Mouse (Mus musculus) left cerebral cortex, adult 8-10 months (tissue): ENCODE data around the gene Lhfp. TPM values are rescaled to one million over a fixed set of nuclear protein-coding genes. Genes with fewer than 3 reads are reported as not detected.
"Not testable (repeated sequence)": the region's sequence is repeated elsewhere in the genome, so short reads cannot be mapped to it uniquely, and the experiment has no call there.

Experiments used
- DNase-seq, 2 experiments: peaks; one replicate each; pipeline ENCODE4 v3.0.0; 2022; ENCODE audit warnings: low spot score in 2 of 2
- total RNA-seq, 4 experiments: library from RNA; stranded (reverse); gene quantifications; 2 replicates each; pipeline ENCODE4 v1.2.4; 2022

Lhfp gene
- total RNA-seq, 4 experiments from 2014 or later = 22.4 to 26.7 (median 24.0) TPM

GRCm38 (mm10) chr3:53087156-53087805, 46.0 kb downstream of the Lhfp start:
- no peak for DNase-seq

DNA sequence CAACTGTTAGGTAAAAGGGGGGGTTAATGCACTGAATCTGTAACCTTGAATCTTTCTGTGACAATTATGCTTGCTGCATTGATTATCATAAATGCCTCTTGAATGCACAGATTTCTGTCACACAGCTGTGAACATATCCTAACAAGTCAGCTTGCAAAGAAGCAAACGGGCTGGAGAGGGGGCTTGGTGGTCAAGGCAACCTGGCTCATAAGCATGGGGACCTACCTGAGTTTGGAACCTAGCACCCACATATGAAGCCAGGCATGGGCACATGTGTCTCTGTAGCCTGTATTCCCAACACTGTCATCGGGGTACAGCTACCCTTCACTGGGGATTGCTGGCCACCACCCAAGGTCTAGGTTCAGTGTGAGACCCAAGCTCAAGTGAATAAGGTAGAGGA, 48.6 kb downstream of the Lhfp start:
- DNase-seq = no peak

GRCm38 (mm10) chr3:53100210-53100609, 58.9 kb downstream of the Lhfp start:
- no peak for DNase-seq

GRCm38 (mm10) chr3:53100803-53101202, 59.5 kb downstream of the Lhfp start:
- DNase-seq = no peak

DNA sequence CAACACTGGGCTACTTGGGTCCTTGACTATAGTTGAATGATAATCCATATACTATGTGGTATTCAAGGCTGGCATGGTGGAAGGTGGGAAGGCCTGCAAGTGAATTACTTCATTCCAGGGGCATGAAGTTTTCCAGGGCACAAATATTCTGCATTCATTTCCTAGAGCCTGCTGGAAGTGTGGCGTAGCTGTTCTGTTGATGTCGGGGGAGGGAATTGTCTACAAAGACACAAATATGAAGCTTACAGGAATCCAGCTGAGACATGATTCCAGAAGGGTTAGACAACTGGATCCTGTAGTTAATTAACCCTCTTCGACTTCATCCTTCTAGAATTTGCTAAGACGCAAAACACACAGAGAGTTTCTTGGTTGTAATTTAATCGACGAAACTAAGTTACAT, 60.4 kb downstream of the Lhfp start:
- no peak for DNase-seq

- DNase-seq = no peak
These were observed 60.9 kb downstream of the Lhfp start for GRCm38 (mm10) chr3:53102131-53102756.

DNA sequence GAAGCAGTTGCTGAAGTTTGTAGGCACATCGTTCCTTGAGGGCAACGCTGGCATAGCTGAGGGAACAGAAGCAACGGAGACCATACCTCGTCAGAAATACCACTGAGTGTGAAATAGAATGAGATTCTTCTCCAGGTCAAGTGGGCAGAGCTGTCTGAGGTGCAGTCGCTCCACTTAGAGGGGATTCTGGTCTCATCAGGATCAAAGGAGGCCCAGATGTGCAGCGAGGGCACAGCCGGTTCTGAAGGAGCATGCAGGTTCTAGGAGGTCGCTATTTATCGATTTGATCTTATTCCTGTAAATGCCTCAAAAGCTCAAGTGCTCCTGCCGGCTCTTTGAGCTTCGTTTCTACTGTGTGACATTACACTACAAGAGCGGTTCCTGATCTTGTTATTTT, 61.4 kb downstream of the Lhfp start:
- no peak for DNase-seq

DNA sequence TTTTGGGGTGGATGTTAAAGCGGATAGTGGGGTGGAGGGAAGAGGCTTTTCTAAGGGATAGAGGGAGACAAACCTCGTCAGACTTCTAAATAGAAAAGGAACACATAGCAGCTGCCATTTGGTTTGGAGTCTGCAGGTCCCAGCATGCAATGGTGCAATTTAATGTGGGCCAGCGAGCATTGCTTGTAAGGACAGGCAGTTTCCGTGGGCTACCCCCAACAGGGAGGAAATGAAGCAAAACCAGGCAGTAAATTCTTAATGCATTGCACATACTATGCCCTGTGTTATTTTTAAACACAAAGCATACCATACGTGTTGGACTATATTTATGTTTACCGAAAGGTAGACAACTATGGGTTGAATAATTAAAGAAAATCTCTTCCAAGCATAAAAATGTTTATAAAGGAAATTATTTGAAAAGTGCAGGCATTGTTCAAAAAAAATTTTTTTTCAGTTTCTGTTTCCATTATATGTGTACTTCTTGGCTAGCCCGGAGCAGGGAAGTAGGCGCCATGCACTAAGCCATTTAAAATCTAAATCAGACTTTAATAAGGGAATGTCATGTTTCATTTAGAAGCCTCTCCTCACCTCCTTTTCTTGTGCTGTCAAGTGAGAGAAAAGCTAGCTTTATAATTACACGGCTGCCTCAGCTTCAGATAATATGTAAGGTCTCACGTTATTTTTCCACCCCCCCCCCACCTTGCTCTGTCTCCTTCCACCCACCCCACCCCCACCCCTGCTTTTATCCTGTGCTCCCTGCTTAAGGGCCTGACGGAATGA, 67.5 kb downstream of the Lhfp start:
- no peak for DNase-seq

GRCm38 (mm10) chr3:53109879-53110278, 68.6 kb downstream of the Lhfp start:
- no peak for DNase-seq

DNA sequence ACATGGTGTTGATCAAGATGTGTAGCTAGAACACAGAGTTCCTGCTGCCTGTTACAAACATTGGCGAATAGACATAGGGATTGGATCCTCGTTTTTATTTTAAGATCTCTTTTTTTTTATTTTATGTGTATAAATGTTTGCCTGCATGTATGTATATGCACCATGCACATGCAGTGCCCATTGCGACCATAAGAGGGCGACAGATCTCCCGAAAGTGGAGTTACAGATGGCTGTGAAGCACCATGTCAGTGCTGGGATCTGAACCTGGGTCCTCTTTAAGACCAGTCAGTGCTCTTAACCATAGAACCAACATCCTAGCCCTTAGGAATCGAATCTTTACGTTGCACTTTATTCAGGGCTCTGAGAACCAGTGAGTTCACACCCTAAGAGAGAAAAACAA, 70.7 kb downstream of the Lhfp start:
- DNase-seq = no peak

GRCm38 (mm10) chr3:53118755-53119154, 77.4 kb downstream of the Lhfp start:
- not testable (repeated sequence) for DNase-seq

DNA sequence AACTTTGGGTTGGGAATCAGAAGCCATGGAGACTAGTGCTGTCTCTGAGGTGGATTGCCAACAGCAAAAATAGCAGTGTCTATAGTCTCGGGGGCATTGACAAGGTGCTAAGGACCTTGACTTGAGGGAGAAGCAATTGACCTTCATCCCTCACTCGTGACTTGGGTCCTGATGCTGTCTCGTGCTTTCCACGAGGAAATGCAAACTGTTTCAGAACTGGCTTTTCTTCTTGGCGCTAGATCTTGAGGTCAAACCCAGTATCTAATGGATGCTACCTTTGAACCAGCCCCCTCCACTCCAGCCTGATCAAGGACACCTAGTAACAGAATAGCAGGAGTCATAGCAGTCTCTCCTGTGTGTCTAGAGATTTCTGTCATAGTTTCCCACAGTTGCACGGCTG, 78.7 kb downstream of the Lhfp start:
- DNase-seq = no peak

GRCm38 (mm10) chr3:53125495-53125894, 84.2 kb downstream of the Lhfp start:
- DNase-seq = no peak

GRCm38 (mm10) chr3:53138785-53139184, 97.5 kb downstream of the Lhfp start:
- DNase-seq = no peak

- DNase-seq = no peak
These were observed 97.9 kb downstream of the Lhfp start for GRCm38 (mm10) chr3:53139205-53139604.

- no peak for DNase-seq
These were observed 98.3 kb downstream of the Lhfp start for GRCm38 (mm10) chr3:53139642-53140041.

- DNase-seq = no peak
These were observed 101.2 kb downstream of the Lhfp start for GRCm38 (mm10) chr3:53142528-53142927.

DNA sequence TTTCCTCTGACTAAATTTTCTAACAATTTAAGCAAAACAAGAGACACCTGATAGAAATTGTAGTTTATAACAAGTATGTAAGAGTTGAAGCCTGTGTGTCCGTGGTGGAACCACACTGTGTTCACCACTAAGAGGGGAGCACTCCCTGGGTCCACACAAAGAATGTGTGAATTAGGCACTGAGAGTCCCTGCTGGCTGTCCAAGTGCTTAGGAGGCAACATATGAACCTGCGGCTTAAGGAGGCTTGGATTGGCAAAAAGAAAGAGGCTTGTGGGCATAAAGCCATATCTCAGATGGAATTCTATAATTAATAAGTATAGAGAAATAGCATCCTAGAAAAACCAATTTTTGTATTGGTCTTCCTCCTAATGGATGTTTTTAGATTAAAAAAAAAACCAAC, 104.2 kb downstream of the Lhfp start:
- no peak for DNase-seq

GRCm38 (mm10) chr3:53145946-53146345, 104.6 kb downstream of the Lhfp start:
- no peak for DNase-seq

DNA sequence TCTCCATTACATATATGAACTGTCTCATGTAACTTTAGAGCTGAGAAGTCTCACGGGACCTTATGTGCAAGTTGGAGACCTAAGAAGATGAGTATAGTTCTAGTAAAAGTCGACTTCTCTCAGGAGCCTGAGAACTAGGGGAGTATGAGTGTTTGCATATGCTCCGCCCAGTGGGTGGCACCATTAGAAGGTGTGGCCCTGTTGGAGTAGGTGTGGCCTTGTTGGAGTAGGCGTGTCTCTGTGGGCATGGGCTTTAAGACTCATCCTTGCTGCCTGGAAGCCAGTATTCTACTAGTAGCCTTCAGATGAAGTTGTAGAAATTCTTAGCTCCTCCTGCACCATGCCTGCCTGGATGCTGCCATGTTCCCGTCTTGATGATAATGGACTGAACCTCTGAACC, 105.7 kb downstream of the Lhfp start:
- no peak for DNase-seq

GRCm38 (mm10) chr3:53148751-53149150, 107.4 kb downstream of the Lhfp start:
- no peak for DNase-seq

DNA sequence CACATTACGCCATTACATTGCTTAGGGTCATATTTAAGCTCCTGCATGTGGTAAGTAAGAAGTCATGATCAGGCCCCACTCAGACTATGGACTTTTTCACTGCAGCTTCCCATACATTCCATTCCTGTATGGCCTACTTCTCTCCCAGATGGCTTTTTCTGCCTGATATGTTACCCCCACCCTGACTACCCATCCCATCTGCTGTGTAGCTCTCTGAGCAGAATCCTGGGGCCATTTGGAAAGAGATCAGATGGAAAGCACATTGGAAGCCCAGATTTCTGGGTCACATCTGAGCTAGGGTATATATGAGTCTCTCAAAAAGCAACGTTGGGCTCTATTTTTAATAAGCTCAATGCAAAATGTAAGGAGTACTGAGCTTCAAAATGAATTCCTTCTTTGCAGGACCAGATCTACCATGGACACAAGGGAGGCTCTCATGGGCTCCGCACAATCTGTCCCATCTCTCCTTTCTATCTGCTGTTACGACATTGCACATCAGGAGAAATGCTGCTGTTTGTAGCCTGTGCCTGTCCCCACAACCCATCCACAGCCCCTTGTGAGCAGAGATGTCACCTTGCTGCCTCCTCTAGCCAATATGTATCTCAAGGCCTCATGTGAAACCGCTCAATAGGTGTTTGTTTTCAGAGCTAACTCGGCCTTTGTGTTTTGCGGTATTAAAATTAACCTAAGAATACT, 108.4 kb downstream of the Lhfp start:
- no peak for DNase-seq
